Mouse (Mus musculus): ENCODE measurements at regions not wholly inside any gene's neighbourhood (a gene's known extent, or its start where the extent isn't known, plus 50 kb on each side); places are given as distances from the start of the nearest gene placed in this dataset.

DNA sequence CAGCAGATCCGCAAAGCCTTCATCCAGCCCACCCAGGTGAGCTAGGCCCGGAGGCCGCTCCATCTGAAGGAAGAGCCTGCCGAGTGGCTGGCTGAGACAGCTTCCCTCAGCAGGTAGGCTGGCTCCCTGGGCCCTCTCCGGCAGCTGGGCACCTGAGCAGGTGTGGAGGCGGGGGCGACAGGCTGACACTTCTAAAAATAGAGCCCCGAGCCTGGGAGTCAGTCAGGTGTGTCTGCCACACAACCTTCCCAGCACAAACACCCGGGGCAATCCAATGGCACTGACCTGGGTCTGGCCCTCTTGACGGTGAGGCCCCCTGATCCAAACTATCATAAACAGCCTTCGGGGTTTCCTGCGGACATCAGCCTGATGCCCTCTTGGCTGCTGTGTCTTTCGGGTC lies 58.5 kb downstream of the Zfp36l2 start:
- no peak overlapping the region for H3K4me3 ChIP-seq
- 79% methylated on average over 13 of the region's 13 CpGs for WGBS
- ATAC-seq (replicated peaks): no peak

GRCm38 (mm10) chr17:84128262-84128661 lies 59.5 kb downstream of the Zfp36l2 start:
- Histone ChIP-seq H3K27ac (replicated peaks) (no peak overlapping the region), H3K36me3 (no peaks in the 10 kb centered on the region), H3K4me3 (no peak overlapping the region), H3K9ac (replicated peaks) (no peak overlapping the region), H3K27me3 (no peaks in the 10 kb centered on the region), H3K9me3 (no peaks in the 10 kb centered on the region), H3K4me2 (replicated peaks) (no peak overlapping the region), H3K4me1 (no peaks in the 10 kb centered on the region)
- no peak for ATAC-seq (replicated peaks)
- 89% methylated on average over 5 of the region's 5 CpGs for WGBS

More for the DNA sequence above, 58.5 kb downstream of the Zfp36l2 start:
- no peak overlapping the region for H3K4me2 ChIP-seq (replicated peaks)
- no peaks in the 10 kb centered on the region for H3K36me3 ChIP-seq
- no peaks in the 10 kb centered on the region for H3K27me3 ChIP-seq
- no peak overlapping the region for H3K27ac ChIP-seq (replicated peaks)
- H3K9ac ChIP-seq (replicated peaks): no peak overlapping the region
- H3K9me3 ChIP-seq: no peaks in the 10 kb centered on the region
- no peaks in the 10 kb centered on the region for H3K4me1 ChIP-seq

DNA sequence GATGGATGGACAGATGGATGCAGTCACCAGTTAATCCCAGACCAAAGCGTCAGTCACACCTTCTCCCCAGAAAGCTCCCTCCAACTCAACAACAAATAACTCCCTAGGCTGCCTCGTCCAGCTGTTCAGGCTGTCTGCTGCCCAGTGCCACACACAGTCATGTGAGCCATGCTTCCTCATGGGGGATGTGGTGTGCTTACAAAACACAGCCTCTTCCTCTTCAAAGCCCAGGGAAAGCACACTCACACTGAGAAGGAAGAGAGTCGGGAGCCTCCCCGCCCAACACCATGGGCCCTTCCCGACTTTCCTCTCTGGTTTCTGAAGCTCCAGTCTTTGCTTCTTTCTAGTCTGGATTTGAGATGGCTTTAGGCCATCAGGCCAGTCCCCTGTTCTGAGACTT lies 61.6 kb downstream of the Zfp36l2 start:
- H3K9ac ChIP-seq (replicated peaks): no peak overlapping the region
- ATAC-seq (replicated peaks): no peak
- WGBS: 77% methylated on average over 5 of the region's 5 CpGs
- no peaks in the 10 kb centered on the region for H3K4me1 ChIP-seq
- no peaks in the 10 kb centered on the region for H3K9me3 ChIP-seq
- no peaks in the 10 kb centered on the region for H3K27me3 ChIP-seq
- no peak overlapping the region for H3K4me3 ChIP-seq
- H3K36me3 ChIP-seq: no peaks in the 10 kb centered on the region
- no peak overlapping the region for H3K27ac ChIP-seq (replicated peaks)
- H3K4me2 ChIP-seq (replicated peaks): no peak overlapping the region

- Histone ChIP-seq H3K36me3 (no peaks in the 10 kb centered on the region), H3K4me3 (no peak overlapping the region), H3K9ac (replicated peaks) (no peak overlapping the region), H3K4me1 (no peaks in the 10 kb centered on the region), H3K27ac (replicated peaks) (no peak overlapping the region), H3K4me2 (replicated peaks) (no peak overlapping the region), H3K9me3 (no peaks in the 10 kb centered on the region), H3K27me3 (no peaks in the 10 kb centered on the region)
- no peak for ATAC-seq (replicated peaks)
- WGBS: 71% methylated on average over 2 of the region's 2 CpGs
Observed at GRCm38 (mm10) chr17:84123161-84123560, 64.6 kb downstream of the Zfp36l2 start.

GRCm38 (mm10) chr17:84122486-84123131 lies 65.1 kb downstream of the Zfp36l2 start:
- WGBS: 85% methylated on average over 6 of the region's 6 CpGs
- no peaks in the 10 kb centered on the region for H3K4me1 ChIP-seq
- ATAC-seq (replicated peaks): no peak

GRCm38 (mm10) chr17:84121291-84121690 lies 66.5 kb downstream of the Zfp36l2 start:
- no peaks in the 10 kb centered on the region for H3K9me3 ChIP-seq
- H3K27ac ChIP-seq (replicated peaks): no peak overlapping the region
- H3K27me3 ChIP-seq: no peaks in the 10 kb centered on the region
- H3K9ac ChIP-seq (replicated peaks): no peak overlapping the region
- H3K4me1 ChIP-seq: peaks cover 1% of the 10 kb centered on the region
- no peak for ATAC-seq (replicated peaks)
- no peaks in the 10 kb centered on the region for H3K36me3 ChIP-seq
- no peak overlapping the region for H3K4me2 ChIP-seq (replicated peaks)
- H3K4me3 ChIP-seq: no peak overlapping the region
- 77% methylated on average over 6 of the region's 6 CpGs for WGBS

More at GRCm38 (mm10) chr17:84122486-84123131, 65.1 kb downstream of the Zfp36l2 start:
- no peaks in the 10 kb centered on the region for H3K27me3 ChIP-seq
- H3K36me3 ChIP-seq: no peaks in the 10 kb centered on the region
- no peaks in the 10 kb centered on the region for H3K9me3 ChIP-seq
- H3K4me3 ChIP-seq: no peak overlapping the region
- H3K4me2 ChIP-seq (replicated peaks): no peak overlapping the region
- H3K9ac ChIP-seq (replicated peaks): no peak overlapping the region
- no peak overlapping the region for H3K27ac ChIP-seq (replicated peaks)

DNA sequence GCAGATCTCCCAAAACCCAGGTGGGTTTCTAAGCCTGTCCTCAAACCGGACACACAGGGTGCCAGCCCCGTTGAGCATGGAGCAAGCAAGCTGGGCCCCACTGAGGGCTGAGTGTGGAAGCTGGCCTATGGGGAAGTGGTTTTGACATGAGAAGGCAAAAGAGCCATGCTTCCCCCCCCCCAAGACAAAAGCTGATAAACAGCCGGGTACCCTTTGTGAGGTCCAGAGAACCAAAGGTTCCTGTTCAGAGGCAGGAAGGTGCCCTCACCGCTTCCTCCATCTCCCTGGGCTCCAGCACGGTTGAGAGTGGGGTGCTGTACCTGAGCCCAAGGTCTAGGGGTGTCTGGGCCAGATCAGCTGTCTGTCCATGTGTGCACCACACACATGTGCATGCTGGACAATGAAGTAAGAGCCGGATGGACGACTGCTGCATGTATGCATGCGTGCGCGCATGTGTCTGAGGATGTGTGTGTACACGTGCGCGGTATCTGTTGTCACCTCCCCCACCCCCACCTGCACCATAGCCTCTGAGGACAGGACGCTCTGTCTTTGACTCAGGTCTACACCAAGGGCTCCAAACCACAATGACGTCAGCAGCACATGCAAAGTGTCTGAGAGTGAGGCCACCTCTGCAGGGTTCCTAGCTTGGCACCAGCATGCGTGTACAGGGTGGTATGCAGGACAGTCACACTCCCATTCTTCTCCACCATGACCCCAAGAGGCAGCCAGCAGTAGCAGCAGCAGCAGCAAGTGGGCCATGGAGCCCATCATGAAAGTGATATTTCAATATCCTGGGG lies 68.3 kb downstream of the Zfp36l2 start:
- Histone ChIP-seq H3K27me3 (no peaks in the 10 kb centered on the region), H3K27ac (replicated peaks) (no peak overlapping the region), H3K9me3 (no peaks in the 10 kb centered on the region), H3K36me3 (no peaks in the 10 kb centered on the region), H3K4me2 (replicated peaks) (no peak overlapping the region), H3K4me1 (peaks cover 7% of the 10 kb centered on the region), H3K9ac (replicated peaks) (no peak overlapping the region), H3K4me3 (no peak overlapping the region)
- 92% methylated on average over 16 of the region's 16 CpGs for WGBS
- no peak for ATAC-seq (replicated peaks)

- H3K27me3 ChIP-seq: no peaks in the 10 kb centered on the region
- no peaks in the 10 kb centered on the region for H3K9me3 ChIP-seq
- no peak for ATAC-seq (replicated peaks)
- H3K4me2 ChIP-seq (replicated peaks): no peak overlapping the region
- H3K36me3 ChIP-seq: no peaks in the 10 kb centered on the region
- H3K9ac ChIP-seq (replicated peaks): no peak overlapping the region
- H3K27ac ChIP-seq (replicated peaks): no peak overlapping the region
- peaks cover 7% of the 10 kb centered on the region for H3K4me1 ChIP-seq
- H3K4me3 ChIP-seq: no peak overlapping the region
- 54% methylated on average over 1 of the region's 1 CpGs for WGBS
Observed at GRCm38 (mm10) chr17:84118781-84119180, 69.0 kb downstream of the Zfp36l2 start.

DNA sequence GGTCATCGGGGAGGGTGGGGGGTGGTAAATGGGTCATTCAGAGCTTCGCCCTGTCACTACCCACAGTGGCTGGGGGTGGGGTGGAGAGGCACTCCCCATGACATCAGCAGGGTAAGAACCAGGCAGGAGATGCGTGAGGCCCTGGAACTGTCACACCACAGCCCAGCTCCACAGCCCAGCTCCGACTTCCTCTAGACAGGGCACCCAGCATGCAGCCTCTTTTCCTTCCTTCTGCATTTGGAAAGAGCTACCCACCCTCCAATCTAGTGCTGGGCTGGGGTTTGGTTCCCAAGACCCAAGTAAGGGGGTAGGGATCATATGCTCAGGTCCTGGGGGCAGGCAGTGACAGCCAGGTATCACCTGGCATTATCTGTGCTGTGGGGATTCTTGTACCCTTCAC lies 69.5 kb downstream of the Zfp36l2 start:
- ATAC-seq (replicated peaks): no peak
- Histone ChIP-seq H3K9me3 (no peaks in the 10 kb centered on the region), H3K4me3 (no peak overlapping the region), H3K4me2 (replicated peaks) (no peak overlapping the region), H3K27me3 (no peaks in the 10 kb centered on the region), H3K9ac (replicated peaks) (no peak overlapping the region), H3K36me3 (no peaks in the 10 kb centered on the region), H3K4me1 (peaks cover 7% of the 10 kb centered on the region), H3K27ac (replicated peaks) (no peak overlapping the region)
- WGBS: 92% methylated on average over 4 of the region's 4 CpGs

GRCm38 (mm10) chr17:84117756-84118155 lies 70.0 kb downstream of the Zfp36l2 start:
- Histone ChIP-seq H3K9ac (replicated peaks) (no peak overlapping the region), H3K4me2 (replicated peaks) (no peak overlapping the region), H3K9me3 (no peaks in the 10 kb centered on the region), H3K27me3 (no peaks in the 10 kb centered on the region), H3K27ac (replicated peaks) (no peak overlapping the region), H3K4me3 (no peak overlapping the region), H3K4me1 (peaks cover 7% of the 10 kb centered on the region), H3K36me3 (no peaks in the 10 kb centered on the region)
- 91% methylated on average over 1 of the region's 1 CpGs for WGBS
- ATAC-seq (replicated peaks): no peak

DNA sequence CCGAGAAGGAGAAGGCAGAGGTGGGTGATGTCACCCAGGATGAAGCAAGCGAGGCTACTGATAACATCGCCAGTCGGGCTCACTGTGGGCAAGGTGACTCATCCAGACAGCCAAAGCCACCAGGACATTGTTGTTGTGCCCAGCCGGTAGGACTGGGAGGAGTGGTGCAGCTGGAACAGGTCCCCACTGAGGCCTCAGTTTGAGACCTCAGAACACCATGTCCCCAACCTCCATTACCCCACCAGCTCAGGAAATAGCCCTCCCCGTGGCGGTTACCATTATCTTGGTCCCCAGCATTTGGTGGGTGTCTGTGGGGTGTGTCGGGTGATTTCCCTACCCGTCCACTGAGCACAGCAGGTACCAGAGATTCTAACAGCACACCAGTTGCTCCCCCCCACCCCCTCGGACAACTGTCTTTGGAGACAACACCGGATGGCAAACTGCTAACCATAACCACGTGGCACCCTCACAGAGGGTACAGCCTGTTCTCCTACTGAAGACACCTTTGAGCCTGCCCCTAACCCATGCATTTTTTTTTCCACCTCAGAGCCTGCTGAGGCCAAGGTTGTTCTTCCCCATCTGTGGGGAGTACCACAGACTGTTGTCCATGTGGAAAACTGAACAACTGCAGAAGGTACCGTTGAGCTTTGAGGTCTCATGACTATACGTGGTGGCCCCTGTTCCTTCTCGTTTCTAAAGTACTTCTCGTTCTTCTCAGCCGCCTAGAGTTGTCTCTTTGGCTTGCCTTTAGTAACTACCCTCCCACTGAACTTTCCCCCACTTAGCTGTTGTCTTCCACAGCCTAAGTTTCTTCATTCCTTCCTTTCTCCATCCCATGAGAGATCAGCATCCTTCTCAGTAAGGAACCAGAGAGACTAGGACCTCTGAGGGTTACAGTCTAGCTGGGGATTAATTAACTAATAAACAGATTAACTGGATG lies 71.1 kb downstream of the Zfp36l2 start:
- Histone ChIP-seq H3K4me1 (peaks cover 7% of the 10 kb centered on the region), H3K27me3 (no peaks in the 10 kb centered on the region), H3K4me2 (replicated peaks) (no peak overlapping the region), H3K9ac (replicated peaks) (no peak overlapping the region), H3K9me3 (no peaks in the 10 kb centered on the region), H3K27ac (replicated peaks) (no peak overlapping the region), H3K36me3 (no peaks in the 10 kb centered on the region), H3K4me3 (no peak overlapping the region)
- ATAC-seq (replicated peaks): no peak
- 84% methylated on average over 17 of the region's 17 CpGs for WGBS

GRCm38 (mm10) chr17:84115957-84116339 lies 71.8 kb downstream of the Zfp36l2 start:
- Histone ChIP-seq H3K36me3 (no peaks in the 10 kb centered on the region), H3K4me3 (no peak overlapping the region), H3K27ac (replicated peaks) (no peak overlapping the region), H3K4me2 (replicated peaks) (no peak overlapping the region), H3K9ac (replicated peaks) (no peak overlapping the region), H3K9me3 (no peaks in the 10 kb centered on the region), H3K4me1 (peaks cover 7% of the 10 kb centered on the region), H3K27me3 (no peaks in the 10 kb centered on the region)
- ATAC-seq (replicated peaks): peak; percentile 65
- 34% methylated on average over 3 of the region's 3 CpGs for WGBS
